Mouse (Mus musculus) heart, embryonic 13.5 days (tissue): ENCODE data around the gene Trim28. TPM values are rescaled to one million over a fixed set of nuclear protein-coding genes. Genes with fewer than 3 reads are reported as not detected.

ENCODE experiments used
- ATAC-seq: fragments of 200-750 bp; cut with Nextera tagmentation; 2 replicates; pipeline ENCODE4 v1.8.0; 2017; ENCODE audit warnings: moderate TSS enrichment; ENCODE audit not compliant: insufficient number of reproducible peaks, low FRiP score, low TSS enrichment; ENCODE audit errors: extremely low read depth
- H3K27ac ChIP-seq: fragments of 300-500 bp; sonication (generic); replicated peaks from 2 replicates; pipeline ENCODE4 v1.5.1; 2015; ENCODE audit warnings: moderate library complexity, mild to moderate bottlenecking, inconsistent platforms
- H3K27me3 ChIP-seq: fragments of 300-500 bp; sonication (generic); replicated peaks from 2 replicates; pipeline ENCODE4 v1.6.1; 2015; ENCODE audit warnings: mild to moderate bottlenecking, inconsistent platforms
- H3K36me3 ChIP-seq: fragments of 300-500 bp; sonication (generic); 2 replicates; pipeline ENCODE4 v1.6.1; 2015; ENCODE audit warnings: mild to moderate bottlenecking, inconsistent platforms
- H3K4me1 ChIP-seq: fragments of 300-500 bp; sonication (generic); 2 replicates; pipeline ENCODE4 v1.6.1; 2015; ENCODE audit warnings: inconsistent platforms
- H3K4me2 ChIP-seq: fragments of 300-500 bp; sonication (generic); 2 replicates; pipeline ENCODE4 v1.6.1; 2015; ENCODE audit warnings: inconsistent platforms, mild to moderate bottlenecking, moderate library complexity
- H3K4me3 ChIP-seq: fragments of 300-500 bp; sonication (generic); 2 replicates; pipeline ENCODE4 v1.5.1; 2015; ENCODE audit warnings: moderate library complexity, mild to moderate bottlenecking, inconsistent platforms
- H3K9ac ChIP-seq: fragments of 300-500 bp; sonication (generic); 2 replicates; pipeline ENCODE4 v1.6.1; 2015; ENCODE audit warnings: inconsistent platforms, mild to moderate bottlenecking, moderate library complexity
- H3K9me3 ChIP-seq: fragments of 300-500 bp; sonication (generic); 2 replicates; pipeline ENCODE4 v1.6.1; 2016; ENCODE audit warnings: inconsistent platforms
- WGBS: fragments of 180-500 bp; shearing (Covaris S2); methylation state at CpG from one replicate; pipeline ENCODE4 v1.1.7; 2015; ENCODE audit warnings: mixed read lengths; 5-methylcytosine and 5-hydroxymethylcytosine counted together
- polyA plus RNA-seq: library from polyadenylated mRNA; unstranded; fragments of >200 nt; fragmentation: Nextera tagmentation; extraction: Ambion mirVana; gene quantifications from 2 replicates; pipeline ENCODE4 v1.2.1, GENCODE M21; 2015

Gene Trim28
- polyA plus RNA-seq, 1 experiment from 2014 or later: 155 TPM

DNA sequence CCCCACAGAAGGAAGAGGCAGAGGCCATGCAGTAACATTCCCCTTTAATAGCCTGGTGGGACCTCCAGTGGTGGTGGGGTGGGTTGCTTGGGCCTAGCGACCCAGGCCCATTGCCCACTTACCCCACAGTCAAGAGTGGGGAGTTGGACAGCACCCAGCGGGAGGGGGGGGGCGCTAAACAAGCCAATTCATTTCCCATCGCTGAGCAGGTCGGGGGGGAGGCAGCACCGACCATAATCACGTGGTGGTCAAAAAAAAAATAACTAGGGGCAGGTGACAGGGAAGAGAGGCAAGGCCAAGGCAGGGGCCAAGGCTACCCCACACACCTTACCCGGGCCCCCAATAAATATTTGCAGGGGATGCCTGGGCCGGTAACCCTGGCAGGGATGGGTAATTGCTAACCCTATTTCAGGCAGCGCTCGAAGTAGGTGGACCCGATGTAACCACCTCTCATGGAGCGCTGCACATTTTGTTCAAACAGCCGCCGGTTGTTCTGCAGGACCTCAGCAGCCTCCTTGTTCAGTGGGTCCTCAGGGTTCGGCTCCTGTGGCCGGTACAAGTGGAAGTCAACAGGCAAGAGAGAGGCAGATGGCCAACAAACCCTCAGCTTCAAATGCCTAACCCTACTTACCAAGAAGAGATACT is 36.4 kb downstream of the Trim28 start:
- Histone ChIP-seq H3K4me1 (peaks cover 46% of the 10 kb centered on the region), H3K9me3 (no peaks in the 10 kb centered on the region), H3K9ac (peak overlapping the region; percentile 94), H3K4me2 (peak overlapping the region; percentile 96), H3K27me3 (no peaks in the 10 kb centered on the region), H3K36me3 (peaks cover 53% of the 10 kb centered on the region), H3K4me3 (peak overlapping the region; percentile 87), H3K27ac (peak overlapping the region; percentile 93)
- WGBS: 83% methylated on average over 17 of the region's 17 CpGs
- ATAC-seq: no peak

DNA sequence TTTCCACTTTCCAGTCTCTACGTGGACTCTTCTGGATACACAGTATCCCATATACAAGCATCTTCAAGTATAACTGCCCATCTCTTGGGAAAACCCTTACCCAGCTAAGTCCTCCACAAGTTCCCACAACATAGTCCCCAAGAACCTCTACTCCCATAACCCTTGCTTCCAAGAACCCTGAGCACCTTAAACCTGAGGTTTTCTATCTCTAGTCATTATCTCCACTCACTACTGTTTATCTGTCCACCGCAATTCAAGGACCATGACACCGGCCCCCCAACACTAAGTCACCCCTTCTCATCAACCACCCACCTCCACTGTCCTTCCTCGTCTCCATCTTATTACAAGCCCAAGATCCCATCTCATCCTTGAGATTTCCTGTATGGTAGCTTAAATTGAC is 37.9 kb downstream of the Trim28 start:
- peak overlapping the region; percentile 99 for H3K9ac ChIP-seq
- WGBS: 34% methylated on average over 4 of the region's 4 CpGs
- no peak for ATAC-seq

GRCm38 (mm10) chr7:13037366-13037765 is 38.5 kb downstream of the Trim28 start:
- peak overlapping the region; percentile 87 for H3K4me3 ChIP-seq
- H3K4me2 ChIP-seq: peak overlapping the region; percentile 93
- peaks cover 38% of the 10 kb centered on the region for H3K36me3 ChIP-seq
- H3K4me1 ChIP-seq: peaks cover 46% of the 10 kb centered on the region
- peak overlapping the region; percentile 99 for H3K9ac ChIP-seq
- under 1% methylated on average over 31 of the region's 33 CpGs for WGBS
- ATAC-seq: no peak
- peaks cover 18% of the 10 kb centered on the region for H3K27me3 ChIP-seq
- no peaks in the 10 kb centered on the region for H3K9me3 ChIP-seq
- H3K27ac ChIP-seq: peak overlapping the region; percentile 100

More for the DNA sequence above, 37.9 kb downstream of the Trim28 start:
- peaks cover 46% of the 10 kb centered on the region for H3K4me1 ChIP-seq
- H3K4me2 ChIP-seq: peak overlapping the region; percentile 93
- H3K9me3 ChIP-seq: no peaks in the 10 kb centered on the region
- peaks cover 12% of the 10 kb centered on the region for H3K27me3 ChIP-seq
- H3K4me3 ChIP-seq: peak overlapping the region; percentile 87
- peaks cover 44% of the 10 kb centered on the region for H3K36me3 ChIP-seq
- peak overlapping the region; percentile 100 for H3K27ac ChIP-seq

DNA sequence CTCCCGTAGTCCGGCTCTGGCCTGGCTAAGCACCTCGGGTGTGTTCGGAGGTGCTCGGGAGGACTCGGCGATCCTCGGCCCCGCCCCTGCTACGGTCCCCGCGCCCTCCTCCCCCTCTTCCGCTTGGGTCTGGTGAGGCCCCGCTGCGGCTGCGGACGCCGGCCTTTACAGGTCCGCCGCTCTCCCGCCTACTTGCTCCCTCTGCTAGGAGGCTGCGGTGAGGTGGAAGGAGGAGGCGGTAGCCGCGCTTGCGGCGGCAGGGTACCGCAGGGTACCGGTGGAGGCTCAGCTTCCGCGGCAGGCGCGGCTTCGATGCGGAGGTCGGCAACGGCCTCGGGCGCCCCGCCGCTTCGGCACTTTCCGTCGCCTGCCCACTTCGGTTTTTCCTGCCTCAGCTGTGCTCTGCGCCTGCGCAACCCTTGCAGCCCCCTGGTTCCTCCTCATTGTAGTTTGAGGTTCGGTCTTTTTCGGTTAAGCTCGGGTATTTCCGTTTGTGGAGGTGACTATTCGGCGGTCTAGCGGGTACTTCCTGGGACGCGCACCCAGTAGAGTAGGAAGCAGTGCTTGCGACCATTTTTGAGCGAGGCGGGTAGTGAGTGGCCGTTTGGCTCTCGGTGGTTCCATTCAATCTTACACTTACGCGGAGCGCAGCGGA is 39.1 kb downstream of the Trim28 start, which contains the start of gene Ube2m:
TSS of gene Ube2m (minus strand) at position 375 of the 655 bp plus-strand sequence.
- H3K4me3 ChIP-seq: peak within 1 kb of the TSS; percentile 87
- peak within 1 kb of the TSS; percentile 100 for H3K27ac ChIP-seq
- peaks cover 32% of the 10 kb centered on the region for H3K36me3 ChIP-seq
- peak within 1 kb of the TSS; percentile 93 for H3K4me2 ChIP-seq
- H3K9me3 ChIP-seq: peaks cover 4% of the 10 kb centered on the region; the same call in 1 of the 2 replicates
- H3K4me1 ChIP-seq: peaks cover 44% of the 10 kb centered on the region
- H3K9ac ChIP-seq: peak within 1 kb of the TSS; percentile 99
- under 1% methylated on average over 58 of the region's 65 CpGs for WGBS
- peak; percentile 89 for ATAC-seq
- H3K27me3 ChIP-seq: peaks cover 24% of the 10 kb centered on the region

- no peak for ATAC-seq
- Histone ChIP-seq H3K9ac (peak overlapping the region; percentile 99), H3K27me3 (peaks cover 31% of the 10 kb centered on the region), H3K4me3 (peak overlapping the region; percentile 87), H3K36me3 (peaks cover 25% of the 10 kb centered on the region), H3K9me3 (peaks cover 9% of the 10 kb centered on the region; the same call in 1 of the 2 replicates), H3K4me2 (peak overlapping the region; percentile 93), H3K4me1 (peaks cover 43% of the 10 kb centered on the region), H3K27ac (peak overlapping the region; percentile 100)
- WGBS: 17% methylated on average over 15 of the region's 15 CpGs
These were observed 39.8 kb downstream of the Trim28 start for GRCm38 (mm10) chr7:13038621-13039169.

GRCm38 (mm10) chr7:13039181-13039580 is 40.3 kb downstream of the Trim28 start:
- WGBS: 56% methylated on average over 1 of the region's 1 CpGs
- ATAC-seq: no peak
- H3K36me3 ChIP-seq: peaks cover 24% of the 10 kb centered on the region
- H3K27me3 ChIP-seq: peaks cover 36% of the 10 kb centered on the region
- peaks cover 9% of the 10 kb centered on the region; the same call in 1 of the 2 replicates for H3K9me3 ChIP-seq
- peaks cover 43% of the 10 kb centered on the region for H3K4me1 ChIP-seq
- H3K9ac ChIP-seq: peak overlapping the region; percentile 99
- peak overlapping the region; percentile 100 for H3K27ac ChIP-seq
- peak overlapping the region; percentile 87 for H3K4me3 ChIP-seq
- H3K4me2 ChIP-seq: peak overlapping the region; percentile 93

- no peak overlapping the region for H3K27ac ChIP-seq
- no peak for ATAC-seq
- peaks cover 9% of the 10 kb centered on the region for H3K36me3 ChIP-seq
- no peak overlapping the region for H3K4me2 ChIP-seq
- H3K4me3 ChIP-seq: no peak overlapping the region
- H3K9ac ChIP-seq: no peak overlapping the region
- H3K27me3 ChIP-seq: peaks cover 52% of the 10 kb centered on the region
- H3K9me3 ChIP-seq: peaks cover 9% of the 10 kb centered on the region; the same call in 1 of the 2 replicates
- H3K4me1 ChIP-seq: peaks cover 34% of the 10 kb centered on the region
- WGBS: 46% methylated on average over 1 of the region's 1 CpGs
These were observed 42.3 kb downstream of the Trim28 start for GRCm38 (mm10) chr7:13041256-13041655.

DNA sequence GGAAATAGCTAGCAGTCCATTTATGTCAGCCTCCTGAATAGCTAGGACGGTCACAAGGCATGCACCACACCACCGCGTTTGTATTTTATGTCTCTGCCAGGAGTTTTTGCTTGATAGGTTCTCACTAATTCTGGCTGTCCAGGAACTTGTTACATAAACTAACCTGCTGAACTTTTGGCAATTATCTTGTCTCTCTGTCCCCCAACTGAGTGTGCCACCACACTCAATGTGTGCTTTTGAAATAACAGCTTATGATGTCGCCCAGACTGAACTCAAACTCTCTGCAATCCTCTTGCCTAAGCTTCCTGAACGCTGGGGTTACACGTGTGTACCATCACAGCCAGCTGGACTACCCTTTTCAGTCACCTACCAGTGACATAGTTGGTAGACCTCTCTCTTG is 43.6 kb downstream of the Trim28 start:
- WGBS: 57% methylated on average over 6 of the region's 6 CpGs
- Histone ChIP-seq H3K27ac (no peak overlapping the region), H3K27me3 (peaks cover 52% of the 10 kb centered on the region)

GRCm38 (mm10) chr7:13043120-13043444 is 44.2 kb downstream of the Trim28 start:
- no peak overlapping the region for H3K27ac ChIP-seq
- H3K4me1 ChIP-seq: peaks cover 26% of the 10 kb centered on the region
- H3K9ac ChIP-seq: 0 out of 2 replicates have a peak overlapping the region, but pooled peaks have one; percentile 81

More for the DNA sequence above, 43.6 kb downstream of the Trim28 start:
- Histone ChIP-seq H3K4me1 (peaks cover 26% of the 10 kb centered on the region), H3K4me3 (no peak overlapping the region), H3K4me2 (no peak overlapping the region), H3K9ac (no peak overlapping the region), H3K9me3 (peaks cover 9% of the 10 kb centered on the region; the same call in 1 of the 2 replicates), H3K36me3 (0 out of 2 replicates have a peak, but pooled peaks cover 6% of the 10 kb centered on the region)
- no peak for ATAC-seq

DNA sequence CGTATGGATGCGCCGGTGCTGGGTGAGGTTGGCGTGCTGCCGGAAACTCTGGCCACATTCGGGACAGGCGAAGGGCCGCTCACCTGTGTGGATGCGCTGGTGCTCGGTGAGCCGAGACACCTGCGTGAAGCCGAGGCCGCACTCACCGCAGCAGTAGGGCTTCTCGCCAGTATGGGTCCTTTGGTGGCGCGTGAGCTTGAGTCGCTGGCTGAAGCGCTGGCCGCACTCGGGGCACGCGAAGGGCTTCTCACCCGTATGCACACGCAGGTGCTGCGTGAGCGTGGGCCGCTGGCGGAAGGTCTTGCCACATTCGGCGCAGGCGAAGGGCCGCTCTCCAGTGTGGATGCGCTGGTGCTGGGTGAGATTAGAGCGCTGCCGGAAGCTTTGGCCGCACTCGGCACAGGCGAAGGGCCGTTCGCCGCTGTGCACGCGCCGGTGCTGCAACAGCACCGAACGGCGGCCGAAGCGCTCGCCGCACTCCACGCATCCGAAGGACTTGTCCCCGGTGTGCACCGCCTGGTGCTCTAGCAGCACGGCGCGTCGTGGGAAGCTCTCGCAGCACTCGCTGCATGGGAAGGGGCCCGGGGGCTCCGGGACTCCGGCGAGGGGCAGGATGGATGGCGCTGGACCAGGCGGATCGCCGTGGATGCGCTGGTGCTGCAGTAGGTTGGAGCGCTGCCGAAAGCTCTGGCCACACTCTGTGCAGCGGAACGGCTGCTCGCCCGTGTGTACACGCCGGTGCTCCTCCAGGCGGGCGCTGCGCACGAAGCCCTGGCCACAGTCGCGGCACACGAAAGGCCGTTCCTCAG is 44.7 kb downstream of the Trim28 start:
- ATAC-seq: no peak
- H3K27ac ChIP-seq: no peak overlapping the region
- 0 out of 2 replicates have a peak, but pooled peaks cover 6% of the 10 kb centered on the region for H3K36me3 ChIP-seq
- H3K9ac ChIP-seq: peak overlapping the region; percentile 81
- H3K4me3 ChIP-seq: peak overlapping the region; percentile 60
- H3K9me3 ChIP-seq: peaks cover 9% of the 10 kb centered on the region; the same call in 1 of the 2 replicates
- peak overlapping the region; percentile 96 for H3K4me2 ChIP-seq
- peaks cover 26% of the 10 kb centered on the region for H3K4me1 ChIP-seq
- 7% methylated on average over 88 of the region's 88 CpGs for WGBS
- H3K27me3 ChIP-seq: peaks cover 52% of the 10 kb centered on the region

More at GRCm38 (mm10) chr7:13043120-13043444, 44.2 kb downstream of the Trim28 start:
- Histone ChIP-seq H3K27me3 (peaks cover 52% of the 10 kb centered on the region), H3K9me3 (peaks cover 9% of the 10 kb centered on the region; the same call in 1 of the 2 replicates), H3K4me2 (peak overlapping the region; percentile 96), H3K4me3 (peak overlapping the region; percentile 60), H3K36me3 (0 out of 2 replicates have a peak, but pooled peaks cover 6% of the 10 kb centered on the region)
- ATAC-seq: no peak
- WGBS: 37% methylated on average over 16 of the region's 16 CpGs
